Mouse (Mus musculus): ENCODE data around the gene Zp3. TPM values are rescaled to one million over a fixed set of nuclear protein-coding genes. Genes with fewer than 3 reads are reported as not detected.

The Zp3 gene
- polyA plus RNA-seq, 1 experiment from 2014 or later = not detected

Other genes starting within 250 kb of the Zp3 start
- gene Tmem120a, start 235.7 kb upstream of the Zp3 start, polyA plus RNA-seq (2014; fragmentation: Nextera tagmentation; extraction: Ambion mirVana) = 43.6 and 49.5 TPM in 2 replicates
- gene Styxl1, start 201.7 kb upstream of the Zp3 start, polyA plus RNA-seq (2014; fragmentation: Nextera tagmentation; extraction: Ambion mirVana) = 0.40 TPM in 1 of 2 replicates, not detected in the other
- gene Mdh2, start 201.6 kb upstream of the Zp3 start, polyA plus RNA-seq (2014; fragmentation: Nextera tagmentation; extraction: Ambion mirVana) = 550 and 569 TPM in 2 replicates
- not detected in 2 replicates for gene Srrm3, start 173.2 kb upstream of the Zp3 start, polyA plus RNA-seq (2014; fragmentation: Nextera tagmentation; extraction: Ambion mirVana)
- 30.7 and 35.4 TPM in 2 replicates for gene Hspb1, start 92.2 kb upstream of the Zp3 start, polyA plus RNA-seq (2014; fragmentation: Nextera tagmentation; extraction: Ambion mirVana)
- 98.2 and 105 TPM in 2 replicates for gene Ywhag, start 45.5 kb upstream of the Zp3 start, polyA plus RNA-seq (2014; fragmentation: Nextera tagmentation; extraction: Ambion mirVana)
- 4.6 and 5.7 TPM in 2 replicates for gene Ssc4d, start 5.6 kb upstream of the Zp3 start, polyA plus RNA-seq (2014; fragmentation: Nextera tagmentation; extraction: Ambion mirVana)
- gene Dtx2, start 14.7 kb downstream of the Zp3 start, polyA plus RNA-seq (2014; fragmentation: Nextera tagmentation; extraction: Ambion mirVana) = 32.3 and 33.8 TPM in 2 replicates
- 0.18 and 0.67 TPM in 2 replicates for gene Upk3b, start 58.4 kb downstream of the Zp3 start, polyA plus RNA-seq (2014; fragmentation: Nextera tagmentation; extraction: Ambion mirVana)
- 4.0 TPM in 2 replicates for gene Upk3bl, start 74.4 kb downstream of the Zp3 start, polyA plus RNA-seq (2014; fragmentation: Nextera tagmentation; extraction: Ambion mirVana)
- 3.3 and 4.4 TPM in 2 replicates for gene Rasa4, start 103.8 kb downstream of the Zp3 start, polyA plus RNA-seq (2014; fragmentation: Nextera tagmentation; extraction: Ambion mirVana)
- gene Polr2j, start 136.5 kb downstream of the Zp3 start, polyA plus RNA-seq (2014; fragmentation: Nextera tagmentation; extraction: Ambion mirVana) = 274 and 281 TPM in 2 replicates
- 50.5 TPM in 2 replicates for gene Lrwd1, start 156.0 kb downstream of the Zp3 start, polyA plus RNA-seq (2014; fragmentation: Nextera tagmentation; extraction: Ambion mirVana)
- gene Alkbh4, start 156.0 kb downstream of the Zp3 start, polyA plus RNA-seq (2014; fragmentation: Nextera tagmentation; extraction: Ambion mirVana) = 23.9 and 24.7 TPM in 2 replicates
- 4.5 and 5.6 TPM in 2 replicates for gene Orai2, start 190.6 kb downstream of the Zp3 start, polyA plus RNA-seq (2014; fragmentation: Nextera tagmentation; extraction: Ambion mirVana)
- 79.9 and 85.0 TPM in 2 replicates for gene Prkrip1, start 218.9 kb downstream of the Zp3 start, polyA plus RNA-seq (2014; fragmentation: Nextera tagmentation; extraction: Ambion mirVana)

Data from limb, embryonic 11.5 days (tissue).